Comparison of ENCODE assay signal across 33 mouse cellular contexts in the genomic region with DNA sequence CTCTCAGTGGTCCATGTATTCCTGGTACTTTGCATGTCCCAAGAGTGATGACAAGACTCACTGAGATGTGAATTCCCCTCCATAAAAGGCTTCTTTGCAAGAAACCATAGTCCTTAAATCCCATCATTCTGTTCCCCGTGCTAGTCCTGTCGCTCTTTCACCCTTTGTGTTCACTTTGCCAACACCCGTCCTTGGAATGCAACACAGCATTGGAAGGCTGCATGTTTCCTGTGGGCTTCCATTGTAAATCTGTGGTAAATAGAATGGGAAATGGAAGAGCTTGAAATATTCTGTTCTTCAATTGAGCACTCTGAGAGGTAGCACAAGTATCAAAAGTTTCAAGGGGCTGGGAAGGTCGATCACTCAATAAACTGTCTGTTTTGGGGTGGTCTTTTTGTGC.
"Had no signal": no experiment of that assay in that cellular context is flagged by ENCODE, and none has a peak within 500 bp of the region (broad histone marks: within the 10 kb centered on the region; RNA-seq: fewer than 3 reads in every experiment).

No protein-coding gene starts in this region.

- H3K27ac ChIP-seq: heart, embryonic 13.5 days; heart, embryonic 15.5 days; hindbrain, embryonic 10.5 days; hindbrain, embryonic 12.5 days; hindbrain, embryonic 13.5 days; hindbrain, embryonic 14.5 days; hindbrain, embryonic 15.5 days; hindbrain, postnatal 0 days; intestine, embryonic 15.5 days; kidney, embryonic 15.5 days; kidney, postnatal 0 days; layer of hippocampus, adult 2 months; left cerebral cortex, adult 2 months had no signal

- H3K9me3 ChIP-seq: heart, embryonic 12.5 days; heart, embryonic 13.5 days; heart, embryonic 15.5 days; hindbrain, embryonic 10.5 days; hindbrain, embryonic 12.5 days; hindbrain, embryonic 13.5 days; hindbrain, embryonic 15.5 days; intestine, embryonic 15.5 days; kidney, embryonic 15.5 days had no signal

- H3K27me3 ChIP-seq: heart, embryonic 12.5 days; heart, embryonic 13.5 days; heart, embryonic 15.5 days; hindbrain, embryonic 12.5 days; hindbrain, embryonic 13.5 days; hindbrain, embryonic 15.5 days; intestine, embryonic 15.5 days; kidney, embryonic 15.5 days had no signal

- H3K4me3 ChIP-seq: heart, embryonic 12.5 days; heart, embryonic 13.5 days; heart, embryonic 15.5 days; hindbrain, embryonic 10.5 days; hindbrain, embryonic 12.5 days; hindbrain, embryonic 13.5 days; hindbrain, embryonic 15.5 days; intestine, embryonic 15.5 days; kidney, embryonic 15.5 days; layer of hippocampus, adult 2 months; left cerebral cortex, adult 2 months had no signal

- H3K36me3 ChIP-seq: heart, embryonic 12.5 days; heart, embryonic 13.5 days; heart, embryonic 15.5 days; hindbrain, embryonic 10.5 days; hindbrain, embryonic 12.5 days; hindbrain, embryonic 13.5 days; hindbrain, embryonic 15.5 days; intestine, embryonic 15.5 days; kidney, embryonic 15.5 days had no signal

- ATAC-seq: hindbrain, embryonic 16.5 days; hindbrain, postnatal 0 days; inflammation-experienced regulatory T-cells, adult 6 months; intestine, embryonic 15.5 days; intestine, postnatal 0 days had no signal

- H3K4me2 ChIP-seq: heart, embryonic 12.5 days; heart, embryonic 13.5 days; heart, embryonic 15.5 days; hindbrain, embryonic 12.5 days; hindbrain, embryonic 13.5 days; hindbrain, embryonic 14.5 days; hindbrain, embryonic 15.5 days; intestine, embryonic 15.5 days; kidney, embryonic 15.5 days had no signal

- H3K9ac ChIP-seq: heart, embryonic 12.5 days; heart, embryonic 13.5 days; heart, embryonic 15.5 days; hindbrain, embryonic 12.5 days; hindbrain, embryonic 13.5 days; hindbrain, embryonic 14.5 days; hindbrain, embryonic 15.5 days; intestine, embryonic 15.5 days; kidney, embryonic 15.5 days had no signal

- H3K4me1 ChIP-seq: hindbrain, embryonic 10.5 days; hindbrain, embryonic 12.5 days; intestine, embryonic 15.5 days had no signal

- DNase-seq: heart, postnatal 10 days; heart, postnatal 14 days; heart, postnatal 36 days; heart, postnatal 4 days; kidney, adult 11 months; kidney, adult 18-20 months; kidney, adult 2 months; kidney, adult 8-10 months; kidney, adult 9 months; kidney, postnatal 10 days; kidney, postnatal 14 days; kidney, postnatal 25 days; kidney, postnatal 36 days; kidney, postnatal 4 days; layer of hippocampus, adult 9-11 months; layer of hippocampus, postnatal 36 days had no signal
